Mouse (Mus musculus) spleen, adult 2 months (tissue): ENCODE data around the gene Elmo2.

Experiments used
- CTCF ChIP-seq: fragments of 200-500 bp; IDR thresholded peaks from 2 replicates; pipeline ENCODE4 v1.5.1; 2011; ENCODE audit warnings: mild to moderate bottlenecking, inconsistent platforms; ENCODE audit not compliant: insufficient read depth, insufficient read length, insufficient replicate concordance; ENCODE audit errors: extremely low read depth
- POLR2A ChIP-seq: fragments of 200-500 bp; IDR thresholded peaks from 2 replicates; pipeline ENCODE4 v1.6.1; 2011; ENCODE audit warnings: low read depth, low read length, inconsistent platforms

DNA sequence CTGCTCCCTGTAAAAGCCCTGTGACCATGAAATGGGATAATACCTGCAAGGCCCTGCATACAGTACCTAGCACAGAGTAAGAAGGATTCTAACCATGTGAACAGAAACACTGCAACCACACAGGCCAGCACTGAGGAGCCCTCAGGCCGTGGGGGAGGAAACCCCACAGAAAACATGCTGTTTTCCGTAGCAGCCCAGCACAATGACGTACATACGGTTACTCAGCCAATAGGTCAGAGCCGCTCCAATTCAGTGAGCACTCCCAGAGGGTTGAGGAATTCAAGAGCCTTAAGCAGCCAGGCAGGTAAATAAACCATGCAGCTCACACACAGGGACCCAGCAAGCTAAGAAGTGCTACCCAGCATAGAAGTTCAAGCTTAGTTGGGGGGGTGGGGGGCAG is 2.4 kb downstream of the Elmo2 start:
- no peak for TF ChIP-seq POLR2A
- no peak for TF ChIP-seq CTCF
